ENCODE assay signal across 8 mouse cellular contexts in genomic region chr17:7176394-7176793, GRCm38 (mm10). TPM values are rescaled to one million over a fixed set of nuclear protein-coding genes. Genes with fewer than 3 reads are reported as not detected.
DNase-seq lines count a peak whose midpoint lies in the region; ATAC-seq lines count a peak whose summit lies in the region.

No protein-coding gene starts in this region.

- intact Hi-C loops in gastrocnemius, postnatal 36 days (cut with DNase I) = no loop called here

- ATAC-seq in inflammation-experienced regulatory T-cells, adult 6 months = no peak

- DNase-seq in gastrocnemius, postnatal 25 days = peak; percentile 40
- no peak for DNase-seq in gastrocnemius, postnatal 36 days
- DNase-seq in A20 (ENCODE audit: low read depth, low spot score) = peak; percentile 9
- peak; percentile 43 to 74 for DNase-seq in heart, adult 9 months (ENCODE audit: low spot score in 2 of 2)
- peak; percentile 29 to 47 for DNase-seq in kidney, postnatal 4 days
- no peak for DNase-seq in Muller cell, postnatal 12 days (ENCODE audit: inconsistent ontology term)
- no peak for DNase-seq in layer of hippocampus, adult 18-20 months (ENCODE audit: low spot score in 2 of 2)

RNA-seq across cellular contexts. Expression of gene Rps6ka2, which starts 6.5 kb away (rescaled TPM):
- total RNA-seq in gastrocnemius, postnatal 25 days (2021) = 10 to 100 TPM; 75.7 to 86.2 TPM
- 10 to 100 TPM; 90.6 to 95.7 TPM for total RNA-seq in gastrocnemius, postnatal 36 days (2021)
- 1 to 10 TPM in 1 of 3 experiments, under 1 TPM in 2; 0.34 to 1.1 (median 0.66) TPM for polyA plus RNA-seq in inflammation-experienced regulatory T-cells, adult 6 months (2017; shearing (Covaris generic))
- 10 to 100 TPM; 33.4 to 37.4 TPM for total RNA-seq in layer of hippocampus, adult 18-20 months (2021)

Comparison
In these comparisons a context has a peak if more than half of its experiments do, and no peak if none do; other contexts are left out.
1. DNase-seq: peak in gastrocnemius, postnatal 25 days (single experiment), A20 (single experiment), heart, adult 9 months (2 of 2) and kidney, postnatal 4 days (2 of 2); none in gastrocnemius, postnatal 36 days (0 of 2), Muller cell, postnatal 12 days (single experiment) and layer of hippocampus, adult 18-20 months (0 of 2).